Mouse (Mus musculus) hindbrain, embryonic 16.5 days (tissue): Measurements from ENCODE around the gene Adra1b. TPM values are rescaled to one million over a fixed set of nuclear protein-coding genes. Genes with fewer than 3 reads are reported as not detected.

ENCODE experiments used
- ATAC-seq: fragments of 200-750 bp; cut with Nextera tagmentation; 2 replicates; pipeline ENCODE4 v1.8.0; 2017; ENCODE audit warnings: moderate TSS enrichment, moderate library complexity
- H3K27ac ChIP-seq: fragments of 300-500 bp; sonication (generic); 2 replicates; pipeline ENCODE4 v1.5.1; 2014; ENCODE audit warnings: low read depth, mild to moderate bottlenecking, control low read depth, low read length, moderate library complexity
- H3K27me3 ChIP-seq: fragments of 300-500 bp; sonication (generic); replicated peaks from 2 replicates; pipeline ENCODE4 v1.6.1; 2014; ENCODE audit warnings: low read length; ENCODE audit not compliant: control insufficient read depth, insufficient read depth
- H3K36me3 ChIP-seq: fragments of 300-500 bp; sonication (generic); 2 replicates; pipeline ENCODE4 v1.6.1; 2014; ENCODE audit warnings: mild to moderate bottlenecking, low read length, moderate library complexity, mixed read lengths; ENCODE audit not compliant: control insufficient read depth, insufficient read depth
- H3K4me1 ChIP-seq: fragments of 300-500 bp; sonication (generic); 2 replicates; pipeline ENCODE4 v1.6.1; 2014; ENCODE audit warnings: low read depth, low read length; ENCODE audit not compliant: control insufficient read depth, insufficient read depth
- H3K4me2 ChIP-seq: fragments of 300-500 bp; sonication (generic); 2 replicates; pipeline ENCODE4 v1.6.1; 2014; ENCODE audit warnings: mild to moderate bottlenecking, low read length, control low read depth, moderate library complexity
- H3K4me3 ChIP-seq: fragments of 300-500 bp; sonication (generic); 2 replicates; pipeline ENCODE4 v1.5.1; 2014; ENCODE audit warnings: mild to moderate bottlenecking, low read length, control low read depth, moderate library complexity
- H3K9ac ChIP-seq: fragments of 300-500 bp; sonication (generic); 2 replicates; pipeline ENCODE4 v1.6.1; 2014; ENCODE audit warnings: low read depth, mild to moderate bottlenecking, control low read depth, low read length, moderate library complexity
- H3K9me3 ChIP-seq: fragments of 300-500 bp; sonication (generic); 2 replicates; pipeline ENCODE4 v1.6.1; 2014; ENCODE audit warnings: mild to moderate bottlenecking, low read length, moderate library complexity; ENCODE audit not compliant: control insufficient read depth
- WGBS: fragments of 180-500 bp; shearing (Covaris S2); extraction: QIAGEN DNeasy Blood & Tissue Kit; methylation state at CpG from one replicate; pipeline ENCODE4 v1.1.7; 2014; 5-methylcytosine and 5-hydroxymethylcytosine counted together
- polyA plus RNA-seq: library from polyadenylated mRNA; unstranded; fragments of >200 nt; fragmentation: Nextera tagmentation; extraction: Ambion mirVana; gene quantifications from 2 replicates; pipeline ENCODE4 v1.2.1, GENCODE M21; 2015

Adra1b gene
- polyA plus RNA-seq, 1 experiment from 2014 or later = 19.4 TPM

DNA sequence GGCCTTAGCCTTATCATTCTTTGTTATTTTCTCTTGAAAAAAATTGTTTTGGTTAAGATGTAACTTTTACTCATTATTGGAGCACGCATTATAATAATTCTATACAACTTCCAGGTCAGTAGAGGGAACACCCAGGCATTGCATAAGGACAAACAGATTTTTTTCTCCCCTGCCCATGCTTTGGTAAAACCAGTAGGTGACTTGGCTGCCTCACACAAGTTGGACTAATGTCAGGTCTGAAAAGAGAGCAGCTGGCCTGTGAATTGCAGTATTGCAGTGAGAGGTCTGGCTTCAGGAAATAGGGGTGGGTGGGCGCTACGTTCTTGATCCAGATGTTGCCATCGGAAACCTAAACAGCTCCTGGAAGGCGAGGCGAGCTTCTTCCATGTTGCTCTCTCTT lies 10.6 kb upstream of the Adra1b start:
- 85% methylated on average over 6 of the region's 6 CpGs for WGBS
- Histone ChIP-seq H3K27ac (no peak overlapping the region), H3K4me1 (no peaks in the 10 kb centered on the region), H3K4me2 (no peak overlapping the region), H3K9me3 (no peaks in the 10 kb centered on the region), H3K9ac (no peak overlapping the region), H3K4me3 (no peak overlapping the region), H3K27me3 (no peaks in the 10 kb centered on the region), H3K36me3 (no peaks in the 10 kb centered on the region)
- ATAC-seq = no peak

DNA sequence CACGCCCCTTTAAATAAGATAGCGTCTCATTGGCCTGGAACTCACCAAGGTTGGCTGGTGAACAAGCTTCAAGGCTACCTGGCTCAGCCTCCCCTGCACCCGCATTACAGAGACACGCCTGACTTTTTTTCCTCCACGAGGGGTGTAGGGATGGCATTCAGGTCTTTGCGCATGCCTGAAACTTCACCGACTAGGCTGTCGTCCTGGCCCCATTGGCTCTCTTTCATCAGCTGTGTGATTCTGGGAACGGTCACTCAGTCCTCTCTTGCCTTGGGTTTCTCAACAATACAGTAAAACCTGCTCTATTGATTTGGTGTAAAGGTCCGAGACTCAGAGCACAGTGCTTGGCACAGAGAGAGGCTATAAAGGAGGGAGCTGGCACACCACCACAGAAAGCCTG lies 2.3 kb upstream of the Adra1b start:
- no peaks in the 10 kb centered on the region for H3K9me3 ChIP-seq
- H3K9ac ChIP-seq = no peak overlapping the region
- no peak overlapping the region for H3K27ac ChIP-seq
- ATAC-seq = no peak
- H3K27me3 ChIP-seq = no peaks in the 10 kb centered on the region
- no peak overlapping the region for H3K4me3 ChIP-seq
- no peaks in the 10 kb centered on the region for H3K4me1 ChIP-seq
- WGBS = 80% methylated on average over 10 of the region's 10 CpGs
- no peak overlapping the region for H3K4me2 ChIP-seq
- H3K36me3 ChIP-seq = no peaks in the 10 kb centered on the region

DNA sequence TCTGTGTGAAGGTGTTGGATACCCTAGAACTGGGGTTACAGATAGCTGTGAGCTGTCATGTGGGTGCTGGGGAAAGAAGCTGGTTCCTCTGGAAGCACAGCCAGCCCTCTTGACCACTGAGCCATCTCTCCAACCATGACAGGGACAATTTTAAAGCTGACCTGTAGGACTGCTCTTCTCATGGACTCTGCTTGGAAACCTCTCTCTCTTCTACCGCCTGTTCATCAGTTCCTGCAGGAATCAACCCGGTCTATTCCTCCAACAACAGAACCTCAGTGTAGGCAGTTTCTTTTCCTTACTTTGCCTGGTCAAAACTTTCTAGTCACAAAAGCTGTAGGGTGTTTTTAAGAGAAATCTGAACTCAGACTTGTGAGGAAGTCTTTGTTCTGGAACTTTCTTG lies 1.3 kb downstream of the Adra1b start:
- no peaks in the 10 kb centered on the region for H3K9me3 ChIP-seq
- no peaks in the 10 kb centered on the region for H3K27me3 ChIP-seq
- 90% methylated on average over 2 of the region's 2 CpGs for WGBS
- H3K36me3 ChIP-seq = no peaks in the 10 kb centered on the region
- no peak overlapping the region for H3K27ac ChIP-seq
- H3K9ac ChIP-seq = no peak overlapping the region
- no peaks in the 10 kb centered on the region for H3K4me1 ChIP-seq
- no peak overlapping the region for H3K4me3 ChIP-seq
- no peak for ATAC-seq
- H3K4me2 ChIP-seq = no peak overlapping the region

DNA sequence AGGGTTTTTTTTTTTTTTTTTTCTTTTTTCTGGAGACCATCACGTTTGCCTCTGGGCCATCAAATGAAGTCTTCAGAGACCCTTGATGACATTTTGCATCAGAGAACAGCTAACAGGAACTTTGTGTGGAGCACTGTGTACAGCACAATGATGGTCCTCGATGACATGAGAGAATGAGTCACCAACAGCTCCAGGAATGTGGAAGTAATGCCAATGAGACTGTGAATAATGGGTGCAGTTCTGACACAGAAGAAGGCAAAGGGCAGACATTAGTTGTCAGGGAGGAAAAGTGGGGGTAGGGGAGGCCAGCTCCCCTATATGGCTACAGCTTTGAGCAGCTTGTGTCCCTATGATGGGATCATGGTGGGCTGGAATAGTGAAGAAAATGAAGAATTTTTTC lies 5.7 kb downstream of the Adra1b start:
- Histone ChIP-seq H3K27ac (no peak overlapping the region), H3K9me3 (no peaks in the 10 kb centered on the region), H3K27me3 (no peaks in the 10 kb centered on the region), H3K9ac (no peak overlapping the region), H3K4me3 (no peak overlapping the region), H3K4me2 (no peak overlapping the region), H3K4me1 (no peaks in the 10 kb centered on the region), H3K36me3 (no peaks in the 10 kb centered on the region)
- 59% methylated on average over 2 of the region's 2 CpGs for WGBS
- ATAC-seq = no peak

DNA sequence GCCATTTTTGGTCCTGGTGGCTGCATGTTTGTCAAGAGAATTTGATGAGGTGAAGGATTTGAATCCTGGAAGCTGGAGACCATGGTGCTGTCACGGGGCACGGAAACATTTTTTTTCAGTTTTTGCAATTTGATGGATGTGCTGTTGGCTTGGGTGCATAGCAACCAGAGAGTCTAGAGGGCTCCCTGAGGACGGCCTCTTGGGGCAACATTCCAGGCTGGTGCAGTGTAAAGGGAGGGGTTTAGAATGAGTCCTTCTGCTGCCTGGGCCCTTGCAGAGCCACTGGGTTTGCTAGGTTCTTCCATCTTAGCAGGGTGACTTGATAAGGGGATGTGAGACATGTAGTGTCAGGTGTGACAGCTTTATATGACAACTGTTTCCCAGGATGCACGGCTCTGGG lies 8.5 kb downstream of the Adra1b start:
- Histone ChIP-seq H3K4me2 (no peak overlapping the region), H3K4me3 (no peak overlapping the region), H3K9ac (no peak overlapping the region), H3K36me3 (no peaks in the 10 kb centered on the region), H3K27ac (no peak overlapping the region), H3K4me1 (no peaks in the 10 kb centered on the region), H3K27me3 (no peaks in the 10 kb centered on the region), H3K9me3 (no peaks in the 10 kb centered on the region)
- no peak for ATAC-seq
- 78% methylated on average over 4 of the region's 4 CpGs for WGBS

DNA sequence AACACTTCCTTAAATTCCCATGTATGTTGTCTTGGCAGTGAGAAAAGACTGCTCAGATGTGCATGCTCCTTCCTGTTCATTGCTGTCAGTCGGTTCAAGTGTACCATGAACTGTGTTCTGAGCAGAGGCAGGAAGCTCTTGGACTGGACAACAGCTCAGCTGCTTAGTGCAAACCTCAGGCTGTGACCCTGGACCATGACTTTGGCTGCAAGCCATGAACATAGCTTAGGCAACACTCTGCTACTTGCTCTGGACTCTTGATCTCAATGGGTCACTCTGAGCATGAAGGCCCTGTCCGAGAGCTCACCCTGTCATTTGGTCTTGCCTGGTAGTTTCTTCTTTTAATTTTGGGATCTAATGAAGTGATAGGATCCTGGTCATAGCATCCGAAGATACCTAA lies 9.6 kb downstream of the Adra1b start:
- no peaks in the 10 kb centered on the region for H3K4me1 ChIP-seq
- no peaks in the 10 kb centered on the region for H3K9me3 ChIP-seq
- no peak overlapping the region for H3K4me3 ChIP-seq
- no peaks in the 10 kb centered on the region for H3K27me3 ChIP-seq
- ATAC-seq = no peak
- H3K27ac ChIP-seq = no peak overlapping the region
- H3K4me2 ChIP-seq = no peak overlapping the region
- H3K36me3 ChIP-seq = no peaks in the 10 kb centered on the region
- 93% methylated on average over 3 of the region's 3 CpGs for WGBS
- no peak overlapping the region for H3K9ac ChIP-seq

DNA sequence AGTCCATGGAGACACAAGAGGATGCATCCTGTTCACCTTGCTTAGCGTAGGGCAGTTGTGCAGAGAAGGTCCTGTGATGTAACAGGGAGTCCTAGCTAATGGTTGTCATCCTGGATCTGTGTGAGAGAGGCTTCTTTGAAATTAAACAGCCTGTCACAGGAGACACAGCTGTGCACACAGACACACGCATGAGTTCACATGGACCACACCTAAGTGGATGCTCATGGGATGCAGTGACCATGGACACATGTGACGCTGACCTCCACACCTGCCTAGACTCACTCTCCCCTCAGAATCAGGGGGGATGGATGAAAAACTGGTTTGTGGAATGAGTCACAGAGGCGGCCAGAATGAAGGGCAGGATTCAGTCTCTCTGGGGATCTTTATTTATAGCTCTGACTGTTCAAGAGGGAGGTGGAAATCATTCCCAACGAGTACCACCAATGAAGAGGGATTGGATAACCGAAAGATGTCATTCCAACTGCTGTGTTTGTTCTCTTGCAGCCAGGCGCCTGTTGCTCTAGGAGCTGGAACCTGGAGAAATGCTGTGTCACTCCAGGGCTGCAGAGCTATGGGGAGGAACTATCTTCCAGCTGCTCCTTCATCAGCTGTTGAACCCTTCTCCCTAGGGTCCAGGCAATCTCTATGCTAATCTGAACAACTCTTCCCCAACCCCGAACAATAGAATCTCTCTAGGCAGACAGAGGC lies 11.6 kb downstream of the Adra1b start:
- Histone ChIP-seq H3K4me2 (no peak overlapping the region), H3K4me1 (no peaks in the 10 kb centered on the region), H3K27me3 (no peaks in the 10 kb centered on the region), H3K9me3 (no peaks in the 10 kb centered on the region), H3K4me3 (no peak overlapping the region), H3K27ac (no peak overlapping the region), H3K36me3 (no peaks in the 10 kb centered on the region), H3K9ac (no peak overlapping the region)
- WGBS = 67% methylated on average over 8 of the region's 8 CpGs
- ATAC-seq = no peak

DNA sequence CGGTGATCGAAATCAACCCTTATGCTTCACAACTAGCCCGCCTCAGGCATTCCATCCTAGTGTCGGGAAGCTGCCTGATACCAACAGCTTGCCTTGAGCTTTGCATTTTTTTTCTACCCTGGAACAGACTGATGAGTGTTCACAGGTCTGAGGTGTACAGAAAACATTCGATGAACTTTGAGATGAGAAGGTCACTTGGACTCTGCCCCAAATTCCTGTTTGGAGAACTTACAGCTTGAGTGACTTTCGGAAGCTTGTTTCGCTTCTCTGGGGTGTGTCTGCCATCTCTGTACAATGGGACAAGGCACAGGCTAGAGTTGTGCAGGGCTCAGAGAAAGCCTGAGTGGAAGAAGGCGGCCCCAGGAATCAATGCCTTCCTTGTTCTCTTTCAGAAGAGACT lies 12.3 kb downstream of the Adra1b start:
- Histone ChIP-seq H3K9ac (no peak overlapping the region), H3K4me2 (no peak overlapping the region), H3K9me3 (no peaks in the 10 kb centered on the region), H3K27me3 (no peaks in the 10 kb centered on the region), H3K4me3 (no peak overlapping the region), H3K36me3 (no peaks in the 10 kb centered on the region), H3K27ac (no peak overlapping the region), H3K4me1 (no peaks in the 10 kb centered on the region)
- ATAC-seq = no peak
- WGBS = 89% methylated on average over 8 of the region's 8 CpGs

DNA sequence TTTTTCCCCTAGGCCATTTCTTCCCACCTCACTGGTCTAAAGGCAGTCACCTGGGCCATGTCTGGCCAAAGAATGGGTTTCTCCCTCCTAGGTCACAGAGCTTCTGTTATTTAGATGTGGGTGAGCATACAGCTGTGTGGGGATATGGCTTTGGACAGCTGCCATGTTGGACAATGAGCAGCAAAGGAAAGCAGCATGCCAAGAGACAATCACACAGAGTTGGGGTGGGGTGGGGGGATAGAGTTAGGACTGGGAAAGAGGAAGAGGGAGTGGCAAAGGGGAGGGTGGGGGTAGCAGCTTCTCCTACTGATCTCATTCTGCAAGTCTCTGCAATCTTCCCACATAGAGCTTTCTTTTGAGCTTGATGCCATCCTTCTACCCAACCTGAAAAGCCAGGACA lies 13.4 kb downstream of the Adra1b start:
- Histone ChIP-seq H3K27me3 (no peaks in the 10 kb centered on the region), H3K9me3 (no peaks in the 10 kb centered on the region), H3K9ac (no peak overlapping the region), H3K4me2 (no peak overlapping the region), H3K36me3 (no peaks in the 10 kb centered on the region), H3K27ac (no peak overlapping the region), H3K4me3 (no peak overlapping the region), H3K4me1 (no peaks in the 10 kb centered on the region)
- no peak for ATAC-seq

DNA sequence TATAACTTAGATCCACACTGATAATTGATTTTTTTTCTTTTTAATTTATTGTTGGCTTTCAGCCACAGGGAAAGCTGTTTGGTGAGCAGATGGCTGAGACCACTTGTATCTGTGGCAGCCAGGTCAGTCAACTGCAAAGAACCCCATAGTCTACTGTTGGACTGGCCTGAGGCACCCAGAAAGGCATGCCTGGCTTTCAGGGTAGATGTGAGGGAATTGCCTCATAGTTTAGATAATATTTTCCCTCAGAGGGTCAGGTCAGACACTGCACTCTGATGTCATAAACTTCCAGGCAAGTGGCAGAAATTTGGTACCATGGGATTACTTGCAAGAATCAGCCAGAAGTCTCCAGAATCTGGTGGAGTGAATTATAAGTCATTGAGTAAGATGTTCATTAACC lies 16.5 kb downstream of the Adra1b start:
- no peak overlapping the region for H3K9ac ChIP-seq
- H3K27ac ChIP-seq = no peak overlapping the region
- no peaks in the 10 kb centered on the region for H3K27me3 ChIP-seq
- H3K4me2 ChIP-seq = no peak overlapping the region
- H3K36me3 ChIP-seq = no peaks in the 10 kb centered on the region
- H3K4me3 ChIP-seq = no peak overlapping the region
- no peak for ATAC-seq
- H3K4me1 ChIP-seq = no peaks in the 10 kb centered on the region
- no peaks in the 10 kb centered on the region for H3K9me3 ChIP-seq
